Mouse (Mus musculus): ENCODE measurements around the gene Ewsr1. TPM values are rescaled to one million over a fixed set of nuclear protein-coding genes. Genes with fewer than 3 reads are reported as not detected.

Gene Ewsr1
- 460 and 463 TPM in 2 replicates for polyA plus RNA-seq (2015; fragmentation: Nextera tagmentation; extraction: Ambion mirVana)

GRCm38 (mm10) chr11:5098736-5099542 lies at the start of gene Ewsr1, which contains the start of gene Rhbdd3:
Ewsr1 (minus strand) TSS chr11:5099266.
Rhbdd3 (plus strand) TSS chr11:5098926.
- H3K9ac ChIP-seq (ENCODE audit: low read length): peak within 1 kb of the TSS; percentile 100
- ATAC-seq (replicated peaks; ENCODE audit: extremely low read depth, insufficient read depth, low FRiP score): peak; percentile 83
- under 1% methylated on average over 88 of the region's 92 CpGs for WGBS
- peaks cover 31% of the 10 kb centered on the region for H3K4me1 ChIP-seq (ENCODE audit: control insufficient read depth, insufficient read depth, low read length)
- peaks cover 9% of the 10 kb centered on the region; the same call in 1 of the 2 replicates for H3K36me3 ChIP-seq (ENCODE audit: control insufficient read depth, insufficient read depth)
- peak within 1 kb of the TSS; percentile 92 for H3K4me2 ChIP-seq (ENCODE audit: low read depth, low read length)
- peak within 1 kb of the TSS; percentile 98 for H3K4me3 ChIP-seq (ENCODE audit: low read length)
- peak within 1 kb of the TSS; percentile 99 for H3K27ac ChIP-seq (ENCODE audit: low read length)
- no peaks in the 10 kb centered on the region for H3K9me3 ChIP-seq (replicated peaks; ENCODE audit: control insufficient read depth, low read length)
- H3K27me3 ChIP-seq (ENCODE audit: control insufficient read depth, insufficient read depth, low read length): no peaks in the 10 kb centered on the region

- Histone ChIP-seq H3K27ac (ENCODE audit: low read length) (no peak overlapping the region), H3K36me3 (ENCODE audit: control insufficient read depth, insufficient read depth) (no peaks in the 10 kb centered on the region), H3K4me2 (ENCODE audit: low read depth, low read length) (no peak overlapping the region), H3K9me3 (replicated peaks; ENCODE audit: control insufficient read depth, low read length) (no peaks in the 10 kb centered on the region), H3K4me1 (ENCODE audit: control insufficient read depth, insufficient read depth, low read length) (peaks cover 19% of the 10 kb centered on the region), H3K4me3 (ENCODE audit: low read length) (no peak overlapping the region), H3K27me3 (ENCODE audit: control insufficient read depth, insufficient read depth, low read length) (peaks cover 2% of the 10 kb centered on the region; the same call in 1 of the 2 replicates), H3K9ac (ENCODE audit: low read length) (no peak overlapping the region)
- WGBS: 73% methylated on average over 3 of the region's 3 CpGs
- ATAC-seq (replicated peaks; ENCODE audit: extremely low read depth, insufficient read depth, low FRiP score): no peak
These were observed 46.5 kb upstream of the Ewsr1 start for GRCm38 (mm10) chr11:5145600-5145999.

DNA sequence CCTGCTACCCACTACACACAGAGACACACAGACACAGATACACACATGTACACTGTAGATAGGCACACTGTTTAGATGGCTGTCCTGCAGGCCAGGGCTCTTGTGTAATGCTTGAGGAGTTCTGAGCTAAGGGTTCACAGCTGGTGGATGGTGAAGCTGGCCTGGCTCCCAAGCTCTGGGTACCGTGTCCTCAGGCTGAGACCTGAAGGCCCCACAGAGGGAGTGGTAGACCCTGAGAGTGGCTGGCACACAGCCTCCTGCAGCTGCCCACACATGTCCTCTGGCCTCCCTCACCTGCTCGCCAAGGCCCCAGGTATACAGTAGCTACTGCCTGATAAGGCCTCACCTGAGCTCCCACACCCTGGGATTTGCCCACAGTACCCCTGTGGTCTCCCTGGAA lies 42.9 kb upstream of the Ewsr1 start:
- no peak for ATAC-seq (replicated peaks; ENCODE audit: extremely low read depth, insufficient read depth, low FRiP score)
- H3K9ac ChIP-seq (ENCODE audit: low read length): no peak overlapping the region
- peaks cover 16% of the 10 kb centered on the region for H3K4me1 ChIP-seq (ENCODE audit: control insufficient read depth, insufficient read depth, low read length)
- H3K4me2 ChIP-seq (ENCODE audit: low read depth, low read length): no peak overlapping the region
- H3K27ac ChIP-seq (ENCODE audit: low read length): no peak overlapping the region
- H3K9me3 ChIP-seq (replicated peaks; ENCODE audit: control insufficient read depth, low read length): no peaks in the 10 kb centered on the region
- H3K27me3 ChIP-seq (ENCODE audit: control insufficient read depth, insufficient read depth, low read length): no peaks in the 10 kb centered on the region
- no peaks in the 10 kb centered on the region for H3K36me3 ChIP-seq (ENCODE audit: control insufficient read depth, insufficient read depth)
- H3K4me3 ChIP-seq (ENCODE audit: low read length): no peak overlapping the region
- WGBS: 74% methylated on average over 2 of the region's 2 CpGs

GRCm38 (mm10) chr11:5141252-5141651 lies 42.2 kb upstream of the Ewsr1 start:
- no peak overlapping the region for H3K4me2 ChIP-seq (ENCODE audit: low read depth, low read length)
- H3K27ac ChIP-seq (ENCODE audit: low read length): peak overlapping the region; percentile 51
- no peak overlapping the region for H3K4me3 ChIP-seq (ENCODE audit: low read length)
- no peaks in the 10 kb centered on the region for H3K36me3 ChIP-seq (ENCODE audit: control insufficient read depth, insufficient read depth)
- WGBS: 43% methylated on average over 5 of the region's 5 CpGs
- peaks cover 16% of the 10 kb centered on the region for H3K4me1 ChIP-seq (ENCODE audit: control insufficient read depth, insufficient read depth, low read length)
- no peaks in the 10 kb centered on the region for H3K27me3 ChIP-seq (ENCODE audit: control insufficient read depth, insufficient read depth, low read length)
- no peaks in the 10 kb centered on the region for H3K9me3 ChIP-seq (replicated peaks; ENCODE audit: control insufficient read depth, low read length)
- H3K9ac ChIP-seq (ENCODE audit: low read length): peak overlapping the region; percentile 33; the same call in 1 of the 2 replicates
- ATAC-seq (replicated peaks; ENCODE audit: extremely low read depth, insufficient read depth, low FRiP score): peak; percentile 15; the same call in 1 of the 2 replicates

DNA sequence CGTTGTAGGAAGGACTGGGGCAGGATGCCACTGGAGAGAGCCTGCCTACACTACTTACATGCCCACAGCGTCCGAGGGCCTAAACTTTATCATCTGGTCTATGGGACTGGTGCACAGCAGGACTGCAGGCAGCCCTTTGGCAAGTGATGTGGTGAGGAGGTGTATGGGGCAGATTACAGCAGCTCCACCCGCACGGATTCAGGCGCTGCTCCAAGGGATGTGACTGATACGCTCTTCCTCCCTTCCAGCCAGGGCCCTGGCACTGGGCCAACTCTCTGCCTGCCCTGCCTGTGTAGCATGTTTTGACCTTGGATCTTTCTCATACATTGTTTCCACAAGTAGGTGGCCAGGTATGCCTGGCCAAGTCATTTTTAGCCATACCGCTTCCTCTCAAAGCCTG lies 41.6 kb upstream of the Ewsr1 start:
- H3K36me3 ChIP-seq (ENCODE audit: control insufficient read depth, insufficient read depth): no peaks in the 10 kb centered on the region
- no peak overlapping the region for H3K9ac ChIP-seq (ENCODE audit: low read length)
- H3K9me3 ChIP-seq (replicated peaks; ENCODE audit: control insufficient read depth, low read length): no peaks in the 10 kb centered on the region
- no peaks in the 10 kb centered on the region for H3K27me3 ChIP-seq (ENCODE audit: control insufficient read depth, insufficient read depth, low read length)
- H3K4me2 ChIP-seq (ENCODE audit: low read depth, low read length): no peak overlapping the region
- 9% methylated on average over 8 of the region's 8 CpGs for WGBS
- ATAC-seq (replicated peaks; ENCODE audit: extremely low read depth, insufficient read depth, low FRiP score): peak; percentile 82
- peaks cover 16% of the 10 kb centered on the region for H3K4me1 ChIP-seq (ENCODE audit: control insufficient read depth, insufficient read depth, low read length)
- H3K4me3 ChIP-seq (ENCODE audit: low read length): no peak overlapping the region
- peak overlapping the region; percentile 51 for H3K27ac ChIP-seq (ENCODE audit: low read length)

DNA sequence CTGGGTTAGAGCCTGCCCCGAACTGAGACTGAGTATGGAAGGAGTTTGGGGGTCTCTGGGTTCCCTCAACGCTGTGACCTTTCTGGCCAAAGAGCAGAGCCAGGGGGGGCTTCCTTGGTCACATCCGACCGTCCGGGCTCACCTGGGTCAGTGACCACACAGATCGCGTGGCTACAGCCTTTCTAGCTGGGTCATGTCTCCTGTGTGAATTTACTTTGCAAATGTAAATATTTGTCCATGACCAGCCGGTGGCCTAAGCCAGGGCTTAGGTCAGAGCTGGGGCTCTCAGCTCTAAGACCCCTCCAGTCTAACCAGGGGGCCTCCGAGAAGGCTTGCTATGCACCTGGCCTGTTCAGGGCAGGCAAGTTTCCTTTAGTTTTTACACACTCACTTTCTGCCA lies 40.3 kb upstream of the Ewsr1 start:
- no peak for ATAC-seq (replicated peaks; ENCODE audit: extremely low read depth, insufficient read depth, low FRiP score)
- Histone ChIP-seq H3K9ac (ENCODE audit: low read length) (no peak overlapping the region), H3K36me3 (ENCODE audit: control insufficient read depth, insufficient read depth) (no peaks in the 10 kb centered on the region), H3K4me3 (ENCODE audit: low read length) (no peak overlapping the region), H3K4me2 (ENCODE audit: low read depth, low read length) (no peak overlapping the region), H3K9me3 (replicated peaks; ENCODE audit: control insufficient read depth, low read length) (no peaks in the 10 kb centered on the region), H3K27me3 (ENCODE audit: control insufficient read depth, insufficient read depth, low read length) (no peaks in the 10 kb centered on the region), H3K4me1 (ENCODE audit: control insufficient read depth, insufficient read depth, low read length) (peaks cover 16% of the 10 kb centered on the region), H3K27ac (ENCODE audit: low read length) (no peak overlapping the region)
- 87% methylated on average over 9 of the region's 9 CpGs for WGBS

DNA sequence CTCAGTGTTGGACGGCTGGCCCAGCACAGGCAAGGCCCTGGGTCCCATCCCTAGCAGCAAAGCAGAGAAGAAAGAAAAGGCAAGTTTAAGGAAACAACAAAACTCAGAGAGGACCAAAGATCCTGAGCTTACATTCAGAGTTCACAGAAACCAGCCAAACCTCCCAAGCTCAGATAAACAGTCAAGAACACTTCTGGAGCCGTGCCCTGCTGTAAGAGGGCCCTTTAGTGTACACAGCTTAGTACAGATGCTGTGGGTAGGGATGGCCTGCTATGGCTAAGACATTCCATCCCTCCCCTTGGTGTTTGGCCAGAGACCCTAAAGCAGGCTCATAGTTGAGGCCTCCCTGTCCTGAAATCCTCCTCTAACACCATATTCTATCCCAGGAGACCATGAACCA lies 39.6 kb upstream of the Ewsr1 start:
- no peaks in the 10 kb centered on the region for H3K9me3 ChIP-seq (replicated peaks; ENCODE audit: control insufficient read depth, low read length)
- WGBS: 65% methylated on average over 2 of the region's 2 CpGs
- no peak overlapping the region for H3K27ac ChIP-seq (ENCODE audit: low read length)
- no peak overlapping the region for H3K9ac ChIP-seq (ENCODE audit: low read length)
- H3K4me3 ChIP-seq (ENCODE audit: low read length): no peak overlapping the region
- no peaks in the 10 kb centered on the region for H3K27me3 ChIP-seq (ENCODE audit: control insufficient read depth, insufficient read depth, low read length)
- no peak for ATAC-seq (replicated peaks; ENCODE audit: extremely low read depth, insufficient read depth, low FRiP score)
- H3K4me2 ChIP-seq (ENCODE audit: low read depth, low read length): no peak overlapping the region
- H3K36me3 ChIP-seq (ENCODE audit: control insufficient read depth, insufficient read depth): no peaks in the 10 kb centered on the region
- H3K4me1 ChIP-seq (ENCODE audit: control insufficient read depth, insufficient read depth, low read length): peaks cover 16% of the 10 kb centered on the region

DNA sequence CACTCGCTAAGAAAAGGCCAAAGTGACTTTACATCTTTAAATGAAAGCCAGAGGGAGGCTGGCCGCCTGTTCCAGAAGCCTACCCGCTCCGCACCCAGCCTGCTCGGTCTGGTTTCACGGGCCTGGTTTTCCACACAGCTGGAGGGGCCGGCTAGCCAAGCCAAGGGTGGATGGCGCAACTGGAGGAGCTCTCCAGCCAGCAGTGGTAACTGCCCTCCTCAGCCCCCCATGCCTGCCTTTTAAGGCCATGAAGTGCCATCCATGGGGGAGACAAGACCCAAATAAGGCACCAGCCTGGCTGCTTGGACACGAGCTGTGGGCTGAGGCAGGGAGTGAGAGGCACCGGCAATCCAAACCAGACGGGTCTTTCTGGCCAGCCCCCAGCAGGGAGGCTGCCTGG lies 36.8 kb upstream of the Ewsr1 start:
- peaks cover 10% of the 10 kb centered on the region for H3K4me1 ChIP-seq (ENCODE audit: control insufficient read depth, insufficient read depth, low read length)
- no peaks in the 10 kb centered on the region for H3K9me3 ChIP-seq (replicated peaks; ENCODE audit: control insufficient read depth, low read length)
- H3K9ac ChIP-seq (ENCODE audit: low read length): no peak overlapping the region
- H3K4me2 ChIP-seq (ENCODE audit: low read depth, low read length): no peak overlapping the region
- H3K27ac ChIP-seq (ENCODE audit: low read length): no peak overlapping the region
- H3K36me3 ChIP-seq (ENCODE audit: control insufficient read depth, insufficient read depth): no peaks in the 10 kb centered on the region
- ATAC-seq (replicated peaks; ENCODE audit: extremely low read depth, insufficient read depth, low FRiP score): no peak
- WGBS: 65% methylated on average over 11 of the region's 11 CpGs
- H3K27me3 ChIP-seq (ENCODE audit: control insufficient read depth, insufficient read depth, low read length): no peaks in the 10 kb centered on the region
- no peak overlapping the region for H3K4me3 ChIP-seq (ENCODE audit: low read length)

DNA sequence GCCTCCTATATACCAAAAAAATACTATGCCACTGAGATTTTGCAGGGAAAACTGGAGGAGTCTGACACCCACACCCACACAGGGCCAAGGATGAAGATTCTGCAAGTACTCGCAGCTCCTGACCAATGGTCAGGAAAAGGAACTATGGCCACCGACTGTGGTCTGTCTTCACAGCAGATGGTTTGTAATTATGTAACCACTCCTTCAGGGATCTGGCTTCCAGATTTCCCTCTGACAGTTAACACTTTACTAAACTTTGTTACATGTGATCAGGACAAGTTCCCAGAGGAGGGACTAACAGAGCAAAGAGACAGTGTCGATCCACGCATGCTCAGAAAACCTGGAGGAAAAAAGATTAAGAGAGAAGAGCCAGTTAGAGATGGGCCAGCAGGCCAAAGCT lies 33.7 kb upstream of the Ewsr1 start:
- no peak for ATAC-seq (replicated peaks; ENCODE audit: extremely low read depth, insufficient read depth, low FRiP score)
- no peak overlapping the region for H3K27ac ChIP-seq (ENCODE audit: low read length)
- H3K9ac ChIP-seq (ENCODE audit: low read length): no peak overlapping the region
- H3K36me3 ChIP-seq (ENCODE audit: control insufficient read depth, insufficient read depth): no peaks in the 10 kb centered on the region
- H3K9me3 ChIP-seq (replicated peaks; ENCODE audit: control insufficient read depth, low read length): no peaks in the 10 kb centered on the region
- no peak overlapping the region for H3K4me3 ChIP-seq (ENCODE audit: low read length)
- no peak overlapping the region for H3K4me2 ChIP-seq (ENCODE audit: low read depth, low read length)
- H3K4me1 ChIP-seq (ENCODE audit: control insufficient read depth, insufficient read depth, low read length): no peaks in the 10 kb centered on the region
- no peaks in the 10 kb centered on the region for H3K27me3 ChIP-seq (ENCODE audit: control insufficient read depth, insufficient read depth, low read length)
- 76% methylated on average over 4 of the region's 4 CpGs for WGBS
